Mouse (Mus musculus) heart, embryonic 13.5 days (tissue): Measurements from ENCODE around the gene Crlf1. TPM values are rescaled to one million over a fixed set of nuclear protein-coding genes. Genes with fewer than 3 reads are reported as not detected.
A peak's percentile ranks its signal among the peaks of the same experiment; 100 is the strongest.

Experiments used
- ATAC-seq: fragments of 200-750 bp; cut with Nextera tagmentation; 2 replicates; pipeline ENCODE4 v1.8.0; 2017; ENCODE audit warnings: moderate TSS enrichment; ENCODE audit not compliant: insufficient number of reproducible peaks, low FRiP score, low TSS enrichment; ENCODE audit errors: extremely low read depth
- H3K27ac ChIP-seq: fragments of 300-500 bp; sonication (generic); replicated peaks from 2 replicates; pipeline ENCODE4 v1.5.1; 2015; ENCODE audit warnings: moderate library complexity, mild to moderate bottlenecking, inconsistent platforms
- H3K27me3 ChIP-seq: fragments of 300-500 bp; sonication (generic); replicated peaks from 2 replicates; pipeline ENCODE4 v1.6.1; 2015; ENCODE audit warnings: mild to moderate bottlenecking, inconsistent platforms
- H3K36me3 ChIP-seq: fragments of 300-500 bp; sonication (generic); 2 replicates; pipeline ENCODE4 v1.6.1; 2015; ENCODE audit warnings: mild to moderate bottlenecking, inconsistent platforms
- H3K4me1 ChIP-seq: fragments of 300-500 bp; sonication (generic); 2 replicates; pipeline ENCODE4 v1.6.1; 2015; ENCODE audit warnings: inconsistent platforms
- H3K4me2 ChIP-seq: fragments of 300-500 bp; sonication (generic); 2 replicates; pipeline ENCODE4 v1.6.1; 2015; ENCODE audit warnings: inconsistent platforms, mild to moderate bottlenecking, moderate library complexity
- H3K4me3 ChIP-seq: fragments of 300-500 bp; sonication (generic); 2 replicates; pipeline ENCODE4 v1.5.1; 2015; ENCODE audit warnings: moderate library complexity, mild to moderate bottlenecking, inconsistent platforms
- H3K9ac ChIP-seq: fragments of 300-500 bp; sonication (generic); 2 replicates; pipeline ENCODE4 v1.6.1; 2015; ENCODE audit warnings: inconsistent platforms, mild to moderate bottlenecking, moderate library complexity
- H3K9me3 ChIP-seq: fragments of 300-500 bp; sonication (generic); 2 replicates; pipeline ENCODE4 v1.6.1; 2016; ENCODE audit warnings: inconsistent platforms
- WGBS: fragments of 180-500 bp; shearing (Covaris S2); methylation state at CpG from one replicate; pipeline ENCODE4 v1.1.7; 2015; ENCODE audit warnings: mixed read lengths; 5-methylcytosine and 5-hydroxymethylcytosine counted together
- polyA plus RNA-seq: library from polyadenylated mRNA; unstranded; fragments of >200 nt; fragmentation: Nextera tagmentation; extraction: Ambion mirVana; gene quantifications from 2 replicates; pipeline ENCODE4 v1.2.1, GENCODE M21; 2015

Gene Crlf1
- polyA plus RNA-seq, 1 experiment from 2014 or later: 5.5 TPM

DNA sequence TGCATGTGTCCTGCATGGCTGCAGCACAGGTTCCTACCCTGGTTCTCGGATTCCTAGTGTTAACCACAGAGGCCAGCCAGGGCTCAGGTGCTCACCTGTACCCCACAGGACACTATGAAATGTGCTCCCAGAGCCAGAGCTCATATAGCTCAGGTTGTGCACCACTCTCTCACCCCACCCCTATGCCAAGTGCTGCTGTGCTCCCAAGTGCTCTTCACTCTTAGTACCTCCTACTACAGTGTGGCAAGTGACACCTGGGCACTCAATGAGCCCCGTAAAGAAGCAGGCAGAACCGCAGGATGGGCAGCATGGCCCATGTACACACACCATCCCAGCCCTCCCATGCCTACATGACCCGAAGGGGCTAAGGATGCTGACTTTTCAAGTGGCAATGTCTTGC, 24.2 kb upstream of the Crlf1 start:
- WGBS: 80% methylated on average over 4 of the region's 4 CpGs
- 0 out of 2 replicates have a peak overlapping the region, but pooled peaks have one; percentile 24 for H3K9ac ChIP-seq
- no peak for ATAC-seq
- H3K4me3 ChIP-seq: no peak overlapping the region
- H3K4me2 ChIP-seq: no peak overlapping the region
- peaks cover 47% of the 10 kb centered on the region for H3K4me1 ChIP-seq
- H3K9me3 ChIP-seq: no peaks in the 10 kb centered on the region
- peaks cover 13% of the 10 kb centered on the region; the same call in 1 of the 2 replicates for H3K36me3 ChIP-seq
- peak overlapping the region; percentile 56 for H3K27ac ChIP-seq
- no peaks in the 10 kb centered on the region for H3K27me3 ChIP-seq

GRCm38 (mm10) chr8:70469295-70469916, 23.6 kb upstream of the Crlf1 start:
- no peak overlapping the region for H3K4me3 ChIP-seq
- peak overlapping the region; percentile 39; the same call in 1 of the 2 replicates for H3K9ac ChIP-seq
- peak; percentile 24; the same call in 1 of the 2 replicates for ATAC-seq
- no peaks in the 10 kb centered on the region for H3K27me3 ChIP-seq
- no peaks in the 10 kb centered on the region for H3K9me3 ChIP-seq
- peaks cover 46% of the 10 kb centered on the region for H3K4me1 ChIP-seq
- 31% methylated on average over 10 of the region's 10 CpGs for WGBS
- peak overlapping the region; percentile 56 for H3K27ac ChIP-seq
- peak overlapping the region; percentile 16 for H3K4me2 ChIP-seq
- H3K36me3 ChIP-seq: peaks cover 13% of the 10 kb centered on the region; the same call in 1 of the 2 replicates

GRCm38 (mm10) chr8:70469938-70470337, 23.0 kb upstream of the Crlf1 start:
- ATAC-seq: no peak
- 19% methylated on average over 2 of the region's 2 CpGs for WGBS

GRCm38 (mm10) chr8:70471856-70472255, 21.1 kb upstream of the Crlf1 start:
- no peaks in the 10 kb centered on the region for H3K9me3 ChIP-seq
- ATAC-seq: no peak
- no peak overlapping the region for H3K4me2 ChIP-seq
- no peaks in the 10 kb centered on the region for H3K27me3 ChIP-seq
- no peak overlapping the region for H3K9ac ChIP-seq
- 95% methylated on average over 7 of the region's 7 CpGs for WGBS
- peaks cover 53% of the 10 kb centered on the region for H3K4me1 ChIP-seq
- H3K36me3 ChIP-seq: 0 out of 2 replicates have a peak, but pooled peaks cover 8% of the 10 kb centered on the region
- no peak overlapping the region for H3K4me3 ChIP-seq
- no peak overlapping the region for H3K27ac ChIP-seq

More at GRCm38 (mm10) chr8:70469938-70470337, 23.0 kb upstream of the Crlf1 start:
- 0 out of 2 replicates have a peak overlapping the region, but pooled peaks have one; percentile 39 for H3K9ac ChIP-seq
- peaks cover 13% of the 10 kb centered on the region; the same call in 1 of the 2 replicates for H3K36me3 ChIP-seq
- peaks cover 47% of the 10 kb centered on the region for H3K4me1 ChIP-seq
- no peaks in the 10 kb centered on the region for H3K27me3 ChIP-seq
- peak overlapping the region; percentile 16; the same call in 1 of the 2 replicates for H3K4me2 ChIP-seq
- peak overlapping the region; percentile 56 for H3K27ac ChIP-seq
- no peak overlapping the region for H3K4me3 ChIP-seq
- H3K9me3 ChIP-seq: no peaks in the 10 kb centered on the region

- peak; percentile 84 for ATAC-seq
- WGBS: under 1% methylated on average over 53 of the region's 53 CpGs
- H3K4me2 ChIP-seq: peak within 1 kb of the TSS; percentile 88
Observed at GRCm38 (mm10) chr8:70476333-70477268, 16.4 kb upstream of the Crlf1 start, which contains the start of gene Klhl26. Gene Klhl26 (minus strand): TSS chr8:70476968.

GRCm38 (mm10) chr8:70477269-70477982, 15.5 kb upstream of the Crlf1 start:
- Histone ChIP-seq H3K27ac (0 out of 2 replicates have a peak overlapping the region, but pooled peaks have one; percentile 7), H3K4me2 (peak overlapping the region; percentile 88), H3K27me3 (peaks cover 49% of the 10 kb centered on the region), H3K9me3 (no peaks in the 10 kb centered on the region), H3K4me1 (peaks cover 25% of the 10 kb centered on the region), H3K36me3 (0 out of 2 replicates have a peak, but pooled peaks cover 3% of the 10 kb centered on the region), H3K9ac (peak overlapping the region; percentile 94; the same call in 1 of the 2 replicates), H3K4me3 (peak overlapping the region; percentile 83)
- peak; percentile 30; the same call in 1 of the 2 replicates for ATAC-seq
- 3% methylated on average over 21 of the region's 21 CpGs for WGBS

More at GRCm38 (mm10) chr8:70476333-70477268, 16.4 kb upstream of the Crlf1 start, which contains the start of gene Klhl26:
- H3K27ac ChIP-seq: peak within 1 kb of the TSS; percentile 67
- H3K4me3 ChIP-seq: peak within 1 kb of the TSS; percentile 83
- peaks cover 40% of the 10 kb centered on the region for H3K27me3 ChIP-seq
- peak within 1 kb of the TSS; percentile 94 for H3K9ac ChIP-seq
- peaks cover 25% of the 10 kb centered on the region for H3K4me1 ChIP-seq
- H3K9me3 ChIP-seq: no peaks in the 10 kb centered on the region
- H3K36me3 ChIP-seq: 0 out of 2 replicates have a peak, but pooled peaks cover 3% of the 10 kb centered on the region

- no peaks in the 10 kb centered on the region for H3K36me3 ChIP-seq
- 59% methylated on average over 3 of the region's 3 CpGs for WGBS
- no peak overlapping the region for H3K27ac ChIP-seq
- no peak for ATAC-seq
- H3K4me3 ChIP-seq: no peak overlapping the region
- H3K9me3 ChIP-seq: no peaks in the 10 kb centered on the region
- peaks cover 9% of the 10 kb centered on the region for H3K4me1 ChIP-seq
- peaks cover 93% of the 10 kb centered on the region for H3K27me3 ChIP-seq
- H3K9ac ChIP-seq: no peak overlapping the region
- no peak overlapping the region for H3K4me2 ChIP-seq
Observed at GRCm38 (mm10) chr8:70481908-70482307, 11.1 kb upstream of the Crlf1 start.

DNA sequence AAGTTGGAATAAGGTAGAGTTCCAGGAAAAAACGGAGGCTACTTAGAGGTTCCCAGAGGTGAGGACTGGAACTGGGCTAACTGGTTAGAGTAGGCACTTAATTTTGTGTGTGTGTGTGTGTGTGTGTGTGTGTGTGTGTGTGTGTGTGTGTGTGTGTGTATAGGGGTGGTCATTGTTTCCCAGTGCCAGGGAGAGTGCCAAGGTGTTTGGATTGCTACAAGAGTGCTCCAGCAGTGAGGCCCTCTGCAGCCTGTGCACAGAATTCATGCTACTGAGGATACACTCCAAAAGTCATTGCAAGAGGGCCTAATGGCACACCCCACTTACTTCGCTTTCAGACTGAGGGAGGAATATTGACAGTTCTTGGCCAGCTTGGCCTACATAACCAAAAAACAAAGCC, 10.0 kb upstream of the Crlf1 start:
- 67% methylated on average over 2 of the region's 2 CpGs for whole genome bisulfite sequencing
- H3K36me3 ChIP-seq: no peaks in the 10 kb centered on the region
- H3K4me2 ChIP-seq: no peak overlapping the region
- no peak overlapping the region for H3K9ac ChIP-seq
- peaks cover 8% of the 10 kb centered on the region for H3K4me1 ChIP-seq
- peaks cover 99% of the 10 kb centered on the region for H3K27me3 ChIP-seq
- ATAC-seq: no peak
- H3K4me3 ChIP-seq: no peak overlapping the region
- H3K9me3 ChIP-seq: no peaks in the 10 kb centered on the region
- H3K27ac ChIP-seq: no peak overlapping the region

DNA sequence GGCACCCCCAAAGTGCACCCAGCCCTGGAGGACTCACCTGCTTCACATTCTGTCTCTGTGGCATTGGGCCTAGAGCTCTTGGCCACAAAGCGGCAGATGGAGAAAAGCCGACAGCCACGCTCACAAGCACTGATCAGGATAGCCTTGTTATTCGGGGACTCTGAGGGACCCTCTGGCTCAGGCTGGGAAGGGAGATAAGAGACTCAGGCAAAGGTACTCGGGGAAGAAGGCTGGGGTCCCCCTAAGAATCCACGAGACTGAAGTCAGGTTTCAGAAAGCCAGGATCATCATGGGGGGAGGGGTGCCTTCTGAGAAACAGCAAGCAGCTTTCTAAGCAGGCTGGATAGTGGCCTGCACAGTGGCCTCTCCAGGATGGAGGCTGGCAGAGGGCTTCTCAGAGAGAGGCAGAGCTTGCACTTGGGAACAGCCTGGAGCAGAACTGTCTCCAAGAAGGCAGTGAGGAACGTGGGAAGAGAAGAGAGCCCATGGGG, 6.7 kb upstream of the Crlf1 start:
- Histone ChIP-seq H3K9me3 (no peaks in the 10 kb centered on the region), H3K4me3 (no peak overlapping the region), H3K4me2 (no peak overlapping the region), H3K4me1 (peaks cover 28% of the 10 kb centered on the region), H3K27me3 (peaks cover 100% of the 10 kb centered on the region), H3K27ac (no peak overlapping the region), H3K9ac (no peak overlapping the region), H3K36me3 (no peaks in the 10 kb centered on the region)
- 28% methylated on average over 7 of the region's 7 CpGs for WGBS
- ATAC-seq: no peak

DNA sequence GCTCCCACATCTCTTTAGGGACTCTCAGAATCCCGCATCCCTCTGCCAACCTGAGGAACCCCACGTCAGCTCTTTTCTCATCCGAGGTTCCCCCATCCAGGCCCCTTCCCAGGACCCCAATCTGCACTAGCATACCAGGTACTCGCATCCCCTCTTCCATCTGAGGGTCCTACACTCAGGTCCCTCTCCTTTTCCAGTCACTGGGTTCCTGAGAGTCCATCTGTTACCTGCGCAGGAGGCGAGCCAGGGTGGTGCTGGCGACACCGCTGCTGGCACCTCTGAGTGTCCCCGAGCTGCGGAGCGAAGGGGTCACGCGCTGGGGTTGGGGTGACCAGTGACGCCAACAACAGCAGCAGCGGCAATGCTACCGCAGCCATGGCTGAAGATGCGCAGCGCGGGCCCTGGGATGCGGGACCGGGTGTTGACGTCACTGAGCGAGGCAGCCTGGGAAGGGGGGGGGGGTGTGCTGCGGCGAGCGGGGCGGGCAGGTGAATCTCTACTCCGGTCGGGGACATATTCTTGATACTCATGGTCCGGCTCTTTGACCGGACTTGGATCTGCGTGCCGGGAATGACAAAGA, 5.9 kb upstream of the Crlf1 start, which contains the start of gene Tmem59l:
TSS of gene Tmem59l (minus strand) at position 418 of the 580 bp plus-strand sequence.
- H3K4me3 ChIP-seq: peak within 1 kb of the TSS; percentile 48
- peak within 1 kb of the TSS; percentile 56 for H3K9ac ChIP-seq
- peaks cover 36% of the 10 kb centered on the region for H3K4me1 ChIP-seq
- ATAC-seq: no peak
- H3K9me3 ChIP-seq: no peaks in the 10 kb centered on the region
- peaks cover 100% of the 10 kb centered on the region for H3K27me3 ChIP-seq
- H3K36me3 ChIP-seq: no peaks in the 10 kb centered on the region
- H3K27ac ChIP-seq: no peak within 1 kb of the TSS
- H3K4me2 ChIP-seq: peak within 1 kb of the TSS; percentile 69
- 6% methylated on average over 33 of the region's 33 CpGs for WGBS
